ENCODE assay signal across 17 mouse cellular contexts in the genomic region with DNA sequence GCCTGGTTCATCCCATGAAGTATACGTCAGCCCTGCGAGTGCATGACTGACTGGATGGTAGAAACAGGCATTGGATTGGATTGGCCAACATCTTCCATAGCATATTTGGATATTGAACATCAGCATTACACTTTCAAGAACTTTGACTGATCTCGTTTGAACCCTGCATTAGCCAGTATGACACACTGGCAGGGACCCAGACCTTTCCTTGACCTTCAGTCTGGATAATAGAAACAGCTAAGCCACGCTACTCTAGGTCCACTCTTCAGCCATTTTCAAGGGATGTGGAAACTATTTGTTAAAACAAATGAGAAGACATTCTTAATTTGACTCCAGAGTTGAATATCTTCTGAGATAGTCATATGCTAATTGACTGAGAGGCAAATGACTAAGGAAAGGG.
"Had no signal": no experiment of that assay in that cellular context is flagged by ENCODE, and none has a peak within 500 bp of the region (broad histone marks: within the 10 kb centered on the region; RNA-seq: fewer than 3 reads in every experiment).

No protein-coding gene starts in this region.

- ATAC-seq: lung, postnatal 0 days; midbrain, embryonic 13.5 days; midbrain, embryonic 15.5 days had no signal

- H3K4me1 ChIP-seq: stomach, embryonic 15.5 days had no signal

- H3K4me3 ChIP-seq: lung, embryonic 15.5 days; megakaryocyte, embryonic 14.5 days; midbrain, embryonic 13.5 days; midbrain, embryonic 15.5 days; neural tube, embryonic 12.5 days; stomach, embryonic 15.5 days had no signal

- H3K4me2 ChIP-seq: lung, embryonic 15.5 days; midbrain, embryonic 11.5 days; midbrain, embryonic 13.5 days; midbrain, embryonic 15.5 days; neural tube, embryonic 12.5 days; stomach, embryonic 15.5 days had no signal

- H3K36me3 ChIP-seq: lung, embryonic 15.5 days; midbrain, embryonic 13.5 days; midbrain, embryonic 15.5 days; neural tube, embryonic 12.5 days; stomach, embryonic 15.5 days had no signal

- H3K9ac ChIP-seq: lung, embryonic 15.5 days; midbrain, embryonic 13.5 days; midbrain, embryonic 15.5 days; neural tube, embryonic 12.5 days; stomach, embryonic 15.5 days had no signal

- H3K9me3 ChIP-seq: lung, embryonic 15.5 days; midbrain, embryonic 13.5 days; midbrain, embryonic 15.5 days; neural tube, embryonic 12.5 days; stomach, embryonic 15.5 days had no signal

- H3K27me3 ChIP-seq: lung, embryonic 15.5 days; megakaryocyte, embryonic 14.5 days; midbrain, embryonic 13.5 days; midbrain, embryonic 15.5 days; neural tube, embryonic 12.5 days; stomach, embryonic 15.5 days had no signal

- DNase-seq: lung, adult 2 months; lung, postnatal 14 days; lung, postnatal 36 days; right cerebral cortex, postnatal 14 days; thymus, adult 2 months; thymus, postnatal 25 days; thymus, postnatal 4 days had no signal

- H3K27ac ChIP-seq: lung, embryonic 15.5 days; macrophage; midbrain, embryonic 13.5 days; midbrain, embryonic 15.5 days; neural tube, embryonic 12.5 days; stomach, embryonic 15.5 days; stomach, postnatal 0 days had no signal
